Mouse (Mus musculus): ENCODE measurements around the gene Bfsp2. TPM values are rescaled to one million over a fixed set of nuclear protein-coding genes. Genes with fewer than 3 reads are reported as not detected.

Bfsp2 gene
- polyA plus RNA-seq (2012; rRNA removed) = 0.98 and 1.4 TPM in 2 replicates

DNA sequence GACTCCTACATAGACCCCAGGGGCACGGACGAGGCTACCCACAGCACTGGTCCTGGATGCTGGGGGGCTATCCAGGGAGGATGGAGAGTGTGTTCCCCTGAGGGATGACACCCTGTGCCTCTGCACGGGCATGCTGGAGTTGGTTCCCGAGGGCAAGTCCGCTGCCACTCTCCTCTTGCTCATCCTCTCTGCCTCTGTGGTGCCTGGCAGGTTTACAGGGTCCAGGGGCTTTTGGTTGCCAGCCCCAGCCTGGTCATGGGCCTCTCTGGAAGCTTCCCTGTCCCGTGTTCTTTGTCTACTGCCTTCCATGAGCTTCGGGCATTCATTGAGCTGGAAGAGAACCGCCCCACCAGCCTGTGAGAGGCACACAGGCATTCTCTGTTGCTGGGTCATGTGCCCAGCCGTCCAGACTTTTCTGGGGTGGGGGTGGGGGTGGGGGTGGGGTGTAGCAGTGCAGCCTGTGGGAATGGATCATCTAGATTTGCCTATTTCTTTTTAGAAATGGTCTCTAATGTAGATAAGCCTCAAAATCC lies at the start of gene Bfsp2:
Gene Bfsp2, minus strand, starts transcription at position 377 of the 533 bp plus-strand sequence.
- WGBS = 94% methylated on average over 9 of the region's 9 CpGs
- Histone ChIP-seq H3K36me3 (ENCODE audit: control insufficient read depth, insufficient read depth, low read length) (no peaks in the 10 kb centered on the region), H3K4me3 (ENCODE audit: control insufficient read depth, insufficient read depth, low read length) (no peak within 1 kb of the TSS), H3K4me1 (replicated peaks; ENCODE audit: control insufficient read depth, insufficient read depth, low read length) (peaks cover 3% of the 10 kb centered on the region), H3K27ac (ENCODE audit: control insufficient read depth, insufficient read depth, low read length) (no peak within 1 kb of the TSS), H3K27me3 (ENCODE audit: control insufficient read depth, insufficient read depth, low read length) (no peaks in the 10 kb centered on the region)
- TF ChIP-seq CTCF (IDR thresholded peaks at IDR 0.05; ENCODE audit: borderline replicate concordance, control insufficient read depth, extremely low read depth, insufficient read depth, low read length, poor library complexity) = no peak
- no peak for TF ChIP-seq POLR2A (IDR thresholded peaks at IDR 0.05; ENCODE audit: control insufficient read depth, extremely low read depth, insufficient read depth, low read length, poor library complexity)
- DNase-seq = no peak

DNA sequence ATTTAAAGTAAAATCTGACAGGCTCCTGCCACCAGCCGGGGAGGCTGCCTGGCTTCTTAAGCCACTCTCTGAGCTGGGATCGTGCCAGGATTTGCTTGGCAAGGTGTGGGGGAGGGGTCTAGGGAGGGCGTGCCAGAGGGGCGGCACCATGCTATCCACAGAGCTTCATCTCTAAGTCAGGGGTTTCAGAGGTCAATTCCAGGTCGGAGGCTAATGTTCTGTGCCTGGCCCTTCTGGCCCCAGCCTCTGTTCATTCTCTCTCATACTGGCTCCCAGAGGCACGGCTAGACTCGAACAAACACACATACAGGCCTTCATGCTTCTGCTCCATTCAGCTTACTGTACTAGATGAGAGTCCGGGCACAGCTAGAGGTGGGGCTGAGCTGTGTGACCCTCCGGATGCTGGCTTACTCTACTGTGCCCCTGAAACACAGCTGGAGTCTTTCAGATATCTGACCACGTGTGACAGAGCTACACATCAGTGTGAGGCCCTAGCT lies 44.9 kb upstream of the Bfsp2 start:
- no peaks in the 10 kb centered on the region for H3K4me1 ChIP-seq (replicated peaks; ENCODE audit: control insufficient read depth, insufficient read depth, low read length)
- WGBS = 59% methylated on average over 10 of the region's 10 CpGs
- TF ChIP-seq POLR2A (IDR thresholded peaks at IDR 0.05; ENCODE audit: control insufficient read depth, extremely low read depth, insufficient read depth, low read length, poor library complexity) (no peak), CTCF (IDR thresholded peaks at IDR 0.05; ENCODE audit: borderline replicate concordance, control insufficient read depth, extremely low read depth, insufficient read depth, low read length, poor library complexity) (no peak)
- H3K4me3 ChIP-seq (ENCODE audit: control insufficient read depth, insufficient read depth, low read length) = no peak overlapping the region
- H3K27me3 ChIP-seq (ENCODE audit: control insufficient read depth, insufficient read depth, low read length) = no peaks in the 10 kb centered on the region
- H3K27ac ChIP-seq (ENCODE audit: control insufficient read depth, insufficient read depth, low read length) = no peak overlapping the region
- no peak for DNase-seq
- no peaks in the 10 kb centered on the region for H3K36me3 ChIP-seq (ENCODE audit: control insufficient read depth, insufficient read depth, low read length)

DNA sequence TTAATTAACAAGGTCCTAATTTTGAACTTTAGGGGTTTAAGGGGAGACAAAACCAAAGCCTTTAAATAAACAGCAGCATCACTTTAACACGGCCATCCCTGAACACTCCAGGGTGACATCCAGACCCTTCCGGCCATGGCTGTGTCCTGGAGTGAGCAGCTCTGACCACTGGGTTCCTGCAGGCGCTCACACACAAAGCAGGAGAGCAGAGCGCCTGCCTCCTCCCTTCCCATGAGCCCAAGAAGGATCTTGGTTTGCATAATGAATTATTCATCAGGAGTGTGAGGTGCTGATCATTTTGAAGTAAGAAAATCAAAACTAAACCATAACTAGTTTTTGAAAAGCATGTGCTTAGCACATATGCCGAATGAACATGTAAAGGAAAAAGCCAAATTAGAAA lies 44.4 kb upstream of the Bfsp2 start:
- no peak overlapping the region for H3K4me3 ChIP-seq (ENCODE audit: control insufficient read depth, insufficient read depth, low read length)
- TF ChIP-seq POLR2A (IDR thresholded peaks at IDR 0.05; ENCODE audit: control insufficient read depth, extremely low read depth, insufficient read depth, low read length, poor library complexity) (no peak), CTCF (IDR thresholded peaks at IDR 0.05; ENCODE audit: borderline replicate concordance, control insufficient read depth, extremely low read depth, insufficient read depth, low read length, poor library complexity) (no peak)
- H3K36me3 ChIP-seq (ENCODE audit: control insufficient read depth, insufficient read depth, low read length) = no peaks in the 10 kb centered on the region
- H3K27ac ChIP-seq (ENCODE audit: control insufficient read depth, insufficient read depth, low read length) = no peak overlapping the region
- no peak for DNase-seq
- 76% methylated on average over 5 of the region's 5 CpGs for WGBS
- no peaks in the 10 kb centered on the region for H3K4me1 ChIP-seq (replicated peaks; ENCODE audit: control insufficient read depth, insufficient read depth, low read length)
- no peaks in the 10 kb centered on the region for H3K27me3 ChIP-seq (ENCODE audit: control insufficient read depth, insufficient read depth, low read length)

DNA sequence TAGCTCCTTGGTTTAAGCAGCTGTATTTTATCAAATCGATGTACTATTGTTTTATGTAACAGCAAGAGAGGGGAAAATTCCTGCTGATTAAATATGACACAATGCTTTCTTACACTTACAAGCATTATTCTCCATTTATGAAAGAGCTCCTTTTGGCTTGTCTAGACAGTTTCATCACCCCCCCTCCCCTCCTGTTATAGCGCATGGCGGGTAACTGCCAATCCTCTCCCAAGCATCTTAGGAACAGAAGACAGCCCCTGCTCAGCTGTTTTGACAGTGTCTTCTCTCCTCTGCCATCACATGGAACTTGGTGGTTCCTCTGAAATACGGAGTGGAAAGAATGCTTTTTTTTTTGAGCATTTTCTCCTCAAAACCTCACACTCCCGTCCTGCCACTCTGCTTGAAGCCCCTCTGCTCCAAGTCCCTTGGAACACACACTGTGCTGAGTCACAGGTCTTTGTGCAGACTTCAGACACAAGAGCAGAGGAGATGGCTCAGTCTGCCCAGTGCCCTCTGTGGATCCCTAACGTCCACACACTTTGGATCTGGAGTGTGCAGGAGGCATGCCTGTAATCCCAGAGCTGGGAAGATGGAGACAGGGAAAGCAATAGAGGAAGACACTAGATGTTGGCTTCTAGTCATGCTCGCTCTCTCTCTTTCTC lies 43.7 kb upstream of the Bfsp2 start:
- Histone ChIP-seq H3K4me3 (ENCODE audit: control insufficient read depth, insufficient read depth, low read length) (no peak overlapping the region), H3K27me3 (ENCODE audit: control insufficient read depth, insufficient read depth, low read length) (no peaks in the 10 kb centered on the region), H3K27ac (ENCODE audit: control insufficient read depth, insufficient read depth, low read length) (no peak overlapping the region), H3K36me3 (ENCODE audit: control insufficient read depth, insufficient read depth, low read length) (no peaks in the 10 kb centered on the region), H3K4me1 (replicated peaks; ENCODE audit: control insufficient read depth, insufficient read depth, low read length) (no peaks in the 10 kb centered on the region)
- 77% methylated on average over 7 of the region's 7 CpGs for WGBS
- no peak for DNase-seq
- no peak for TF ChIP-seq POLR2A (IDR thresholded peaks at IDR 0.05; ENCODE audit: control insufficient read depth, extremely low read depth, insufficient read depth, low read length, poor library complexity)
- no peak for TF ChIP-seq CTCF (IDR thresholded peaks at IDR 0.05; ENCODE audit: borderline replicate concordance, control insufficient read depth, extremely low read depth, insufficient read depth, low read length, poor library complexity)

DNA sequence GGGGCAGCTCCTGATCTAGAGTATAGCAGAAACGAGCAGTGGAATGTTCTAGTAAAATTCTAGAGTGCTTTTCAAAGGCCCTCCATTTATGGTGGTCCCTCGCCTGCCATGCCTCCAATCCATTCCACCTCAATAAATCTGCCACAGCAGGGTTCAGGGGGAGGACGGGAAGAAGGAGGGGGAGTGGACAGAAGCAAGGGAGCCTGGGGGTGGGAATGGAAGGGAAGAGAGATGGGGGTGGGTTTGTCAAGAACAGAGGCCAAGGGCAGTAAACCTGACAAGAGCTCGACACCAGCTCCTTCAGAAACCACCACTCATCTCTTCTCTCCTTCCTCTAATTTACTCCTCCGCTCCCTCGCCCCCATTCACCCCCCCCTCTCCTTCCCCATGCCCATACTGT lies 42.8 kb upstream of the Bfsp2 start:
- Histone ChIP-seq H3K27ac (ENCODE audit: control insufficient read depth, insufficient read depth, low read length) (no peak overlapping the region), H3K4me3 (ENCODE audit: control insufficient read depth, insufficient read depth, low read length) (no peak overlapping the region), H3K4me1 (replicated peaks; ENCODE audit: control insufficient read depth, insufficient read depth, low read length) (no peaks in the 10 kb centered on the region), H3K36me3 (ENCODE audit: control insufficient read depth, insufficient read depth, low read length) (no peaks in the 10 kb centered on the region), H3K27me3 (ENCODE audit: control insufficient read depth, insufficient read depth, low read length) (no peaks in the 10 kb centered on the region)
- TF ChIP-seq CTCF (IDR thresholded peaks at IDR 0.05; ENCODE audit: borderline replicate concordance, control insufficient read depth, extremely low read depth, insufficient read depth, low read length, poor library complexity) = no peak
- TF ChIP-seq POLR2A (IDR thresholded peaks at IDR 0.05; ENCODE audit: control insufficient read depth, extremely low read depth, insufficient read depth, low read length, poor library complexity) = no peak
- DNase-seq = no peak
- 65% methylated on average over 6 of the region's 6 CpGs for WGBS

DNA sequence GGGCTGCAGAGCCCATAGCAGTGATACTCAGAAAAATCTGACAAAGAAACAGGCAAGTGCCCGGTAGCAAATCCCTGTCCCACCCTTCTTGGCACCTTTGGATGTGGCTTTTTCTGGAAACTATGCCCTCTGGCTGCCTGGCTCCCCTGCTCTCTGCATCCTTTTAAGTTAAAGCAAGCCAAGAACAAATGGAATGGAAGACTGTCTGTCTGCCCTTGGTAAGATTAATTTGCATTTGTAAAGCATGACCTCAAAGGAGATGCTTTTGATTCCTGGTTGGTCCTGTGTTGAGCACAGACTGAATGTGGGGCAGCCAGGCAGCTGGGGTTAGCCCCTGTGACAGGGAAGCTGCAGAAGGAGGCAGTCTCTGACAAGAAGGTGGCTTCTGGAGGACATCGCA lies 33.7 kb upstream of the Bfsp2 start:
- Histone ChIP-seq H3K27ac (ENCODE audit: control insufficient read depth, insufficient read depth, low read length) (no peak overlapping the region), H3K4me3 (ENCODE audit: control insufficient read depth, insufficient read depth, low read length) (no peak overlapping the region), H3K4me1 (replicated peaks; ENCODE audit: control insufficient read depth, insufficient read depth, low read length) (no peaks in the 10 kb centered on the region), H3K27me3 (ENCODE audit: control insufficient read depth, insufficient read depth, low read length) (no peaks in the 10 kb centered on the region), H3K36me3 (ENCODE audit: control insufficient read depth, insufficient read depth, low read length) (no peaks in the 10 kb centered on the region)
- WGBS = 96% methylated on average over 2 of the region's 2 CpGs
- DNase-seq = no peak
- TF ChIP-seq CTCF (IDR thresholded peaks at IDR 0.05; ENCODE audit: borderline replicate concordance, control insufficient read depth, extremely low read depth, insufficient read depth, low read length, poor library complexity) (no peak), POLR2A (IDR thresholded peaks at IDR 0.05; ENCODE audit: control insufficient read depth, extremely low read depth, insufficient read depth, low read length, poor library complexity) (no peak)
